Mouse (Mus musculus): ENCODE results near the gene Chrnb2.

DNA sequence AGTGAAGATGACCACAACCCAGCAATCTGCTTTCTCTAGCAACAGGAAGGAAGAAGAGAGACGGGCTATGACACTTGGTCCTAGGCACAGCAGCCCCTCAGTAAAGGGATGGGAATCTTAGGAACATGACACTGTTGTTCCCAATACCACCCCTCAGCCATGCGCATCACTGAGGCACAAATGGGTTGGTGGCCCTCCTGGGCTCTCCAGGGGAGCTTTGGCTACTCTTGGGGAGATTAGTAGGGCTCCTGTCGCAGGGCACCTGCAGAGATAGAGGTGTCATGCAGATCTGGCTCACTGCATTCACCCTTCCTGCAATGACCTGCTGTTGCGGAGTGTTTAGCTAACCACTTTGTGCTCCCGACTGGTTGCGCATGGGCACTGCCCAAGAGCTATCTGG, 21.8 kb upstream of the Chrnb2 start:
- no peak for TF ChIP-seq SRF (IDR thresholded peaks at IDR 0.05; ENCODE audit: control insufficient read depth, insufficient read length, low read depth)
- TF ChIP-seq POLR2A (IDR thresholded peaks at IDR 0.05; ENCODE audit: insufficient read length, low read depth) = no peak
- no peak for TF ChIP-seq MAX (IDR thresholded peaks at IDR 0.05; ENCODE audit: low read depth)
- no peak for TF ChIP-seq POLR2AphosphoS2 (IDR thresholded peaks at IDR 0.05; ENCODE audit: insufficient read length, low read depth)
- TF ChIP-seq CEBPB (IDR thresholded peaks at IDR 0.05; ENCODE audit: insufficient read depth, poor library complexity, severe bottlenecking) = no peak
- no peak for TF ChIP-seq MYOG (IDR thresholded peaks at IDR 0.05; ENCODE audit: control insufficient read depth in 1 of 3, insufficient read depth in 1 of 3, insufficient read length in 2 of 3, low read depth in 2 of 3)
